Mouse (Mus musculus) liver, postnatal 0 days (tissue): ENCODE measurements at regions not wholly inside any gene's neighbourhood (a gene's known extent, or its start where the extent isn't known, plus 50 kb on each side); places are given as distances from the start of the nearest gene placed in this dataset.

Source experiments
- CTCF ChIP-seq: sonication (generic); IDR thresholded peaks from 2 replicates; pipeline ENCODE4 v1.5.1; 2016; ENCODE audit warnings: antibody characterized with exemption, low read depth
- EP300 ChIP-seq: IDR thresholded peaks from 2 replicates; pipeline ENCODE4 v1.6.1; 2016; ENCODE audit warnings: antibody characterized with exemption, low read depth, mild to moderate bottlenecking

GRCm38 (mm10) chr6:117678276-117678675 is 162.7 kb upstream of the Zfp637 start:
- TF ChIP-seq CTCF (no peak), EP300 (no peak)
